Mouse (Mus musculus) mouse embryonic stem cell (cell line): ENCODE measurements around the gene Akap2.

Experiments used
- in situ Hi-C, 2 experiments: fragments of 300-500 bp; cut with MboI; formaldehyde crosslinking; loops; 1 replicate in 1 of 2; 3 replicates in 1 of 2; pipeline ENCODE4 v1.14.3; 2019 to 2020; ENCODE audit warnings: low sequenced_read_pairs in 2 of 2, low pct_unique_long_range_greater_than_20kb in 1 of 2, mixed read lengths in 1 of 2; ENCODE audit not compliant: unreplicated experiment in 1 of 2

Akap2 gene

GRCm38 (mm10) chr4:57717354-57717753, at the start of gene Akap2:
Akap2 (plus strand) TSS chr4:57717657.
- in situ Hi-C loops, result no loop called here

GRCm38 (mm10) chr4:57670813-57671469, 46.5 kb upstream of the Akap2 start:
- in situ Hi-C loops, result loop anchor here (5.0 to 25.0 kb wide), 5 partner anchors 51 to 391 kb away; no protein-coding TSS in a partner anchor

- in situ Hi-C loops, result loop anchor here (5.0 to 25.0 kb wide), 5 partner anchors 50 to 390 kb away; no protein-coding TSS in a partner anchor
Observed at GRCm38 (mm10) chr4:57672541-57672940, 44.9 kb upstream of the Akap2 start.

- in situ Hi-C loops, result loop anchor here (5.0 to 25.0 kb wide), 5 partner anchors 49 to 389 kb away; no protein-coding TSS in a partner anchor
Observed at GRCm38 (mm10) chr4:57672996-57673906, 44.2 kb upstream of the Akap2 start.

GRCm38 (mm10) chr4:57674351-57674750, 43.1 kb upstream of the Akap2 start:
- in situ Hi-C loops, result loop anchor here (5.0 to 25.0 kb wide), 5 partner anchors 48 to 388 kb away; no protein-coding TSS in a partner anchor

- in situ Hi-C loops, result loop anchor here in 1 of 2 experiments (10.0 kb wide), 1 partner anchor 229 kb away; no protein-coding TSS in a partner anchor
Observed at GRCm38 (mm10) chr4:57675387-57675786, 42.1 kb upstream of the Akap2 start.

GRCm38 (mm10) chr4:57677916-57678315, 39.5 kb upstream of the Akap2 start:
- in situ Hi-C loops, result loop anchor here in 1 of 2 experiments (10.0 kb wide), 1 partner anchor 227 kb away; no protein-coding TSS in a partner anchor

- in situ Hi-C loops, result loop anchor here in 1 of 2 experiments (10.0 kb wide), 1 partner anchor 226 kb away; no protein-coding TSS in a partner anchor
Observed at GRCm38 (mm10) chr4:57678991-57679457, 38.4 kb upstream of the Akap2 start.

GRCm38 (mm10) chr4:57680186-57680585, 37.3 kb upstream of the Akap2 start:
- in situ Hi-C loops, result no loop called here

- in situ Hi-C loops, result no loop called here
Observed at GRCm38 (mm10) chr4:57681511-57681910, 35.9 kb upstream of the Akap2 start.

GRCm38 (mm10) chr4:57682341-57682740, 35.1 kb upstream of the Akap2 start:
- in situ Hi-C loops, result no loop called here

- in situ Hi-C loops, result no loop called here
Observed at GRCm38 (mm10) chr4:57682944-57683343, 34.5 kb upstream of the Akap2 start.

GRCm38 (mm10) chr4:57684676-57685215, 32.7 kb upstream of the Akap2 start:
- in situ Hi-C loops, result no loop called here

- in situ Hi-C loops, result no loop called here
Observed at GRCm38 (mm10) chr4:57686736-57687135, 30.7 kb upstream of the Akap2 start.

GRCm38 (mm10) chr4:57687583-57687982, 29.9 kb upstream of the Akap2 start:
- in situ Hi-C loops, result no loop called here

GRCm38 (mm10) chr4:57688131-57688530, 29.3 kb upstream of the Akap2 start:
- in situ Hi-C loops, result no loop called here

GRCm38 (mm10) chr4:57690001-57690400, 27.5 kb upstream of the Akap2 start:
- in situ Hi-C loops, result no loop called here

GRCm38 (mm10) chr4:57690805-57691204, 26.7 kb upstream of the Akap2 start:
- in situ Hi-C loops, result no loop called here
